Mouse (Mus musculus): Measurements from ENCODE around the gene Gprc5c. TPM values are rescaled to one million over a fixed set of nuclear protein-coding genes. Genes with fewer than 3 reads are reported as not detected.

Gene Gprc5c
- total RNA-seq (2021) = 10 to 100 TPM; 11.9 to 12.1 TPM

DNA sequence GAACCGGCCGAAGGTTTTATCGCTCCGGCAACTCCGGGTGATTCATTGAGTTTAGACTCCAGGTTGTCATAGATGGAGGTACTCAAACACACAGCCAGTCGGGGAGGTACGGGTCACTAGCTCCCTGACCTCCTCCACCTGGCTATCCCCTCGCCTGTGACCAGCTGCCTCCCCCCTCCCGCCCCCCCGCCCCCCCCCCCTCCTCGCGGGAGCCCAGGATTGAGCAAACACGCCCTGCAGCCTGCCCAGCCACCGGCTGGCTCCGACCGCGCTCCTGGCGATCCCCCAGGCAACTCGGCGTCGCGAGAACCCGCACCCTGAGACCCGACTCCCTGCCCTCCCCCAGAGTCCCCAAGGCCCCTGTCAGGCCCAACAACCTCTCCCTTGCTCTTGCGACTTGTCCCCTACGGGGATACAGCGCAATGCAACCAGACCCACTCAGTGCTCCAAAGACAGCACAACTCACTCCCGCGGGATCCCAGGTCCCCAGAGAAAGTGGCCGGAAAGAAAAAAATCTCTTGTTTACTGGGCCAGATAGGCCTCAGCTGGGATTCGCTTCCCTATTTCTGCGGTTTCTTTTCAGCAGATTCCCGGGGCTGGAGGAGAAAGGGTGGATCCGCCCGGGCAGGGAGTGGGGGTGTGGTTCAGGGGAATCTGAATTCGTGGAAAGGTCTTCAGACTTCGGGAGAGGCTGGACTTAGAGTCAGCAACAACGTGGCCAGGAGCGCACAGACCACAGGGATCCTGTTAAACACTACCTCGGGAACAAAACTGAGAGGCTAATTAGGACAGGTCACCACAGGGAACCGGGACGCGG is at the start of gene Gprc5c:
Gene Gprc5c (plus strand): TSS at position 701 of the 817 bp plus-strand sequence.
- peak; percentile 57 for DNase-seq

DNA sequence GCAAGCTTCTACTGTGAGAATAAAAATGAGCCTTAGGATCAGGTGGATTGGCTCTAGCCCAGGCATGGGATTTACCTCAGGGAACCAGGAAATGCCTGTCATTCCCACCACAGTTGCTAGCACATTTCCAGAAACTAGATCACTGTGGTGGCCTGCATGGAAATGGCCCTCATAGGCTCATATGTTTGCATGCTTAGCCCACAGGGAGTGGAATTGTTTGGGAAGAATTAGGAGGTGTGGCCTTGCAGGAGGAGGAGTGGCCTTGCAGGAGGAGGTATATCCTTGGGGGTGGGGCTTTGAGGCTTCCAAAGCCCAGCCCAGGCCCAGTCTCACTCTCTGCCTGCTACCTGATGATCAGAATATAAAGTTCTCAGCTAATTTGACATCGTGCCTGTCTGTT is 49.0 kb upstream of the Gprc5c start:
- DNase-seq = no peak

DNA sequence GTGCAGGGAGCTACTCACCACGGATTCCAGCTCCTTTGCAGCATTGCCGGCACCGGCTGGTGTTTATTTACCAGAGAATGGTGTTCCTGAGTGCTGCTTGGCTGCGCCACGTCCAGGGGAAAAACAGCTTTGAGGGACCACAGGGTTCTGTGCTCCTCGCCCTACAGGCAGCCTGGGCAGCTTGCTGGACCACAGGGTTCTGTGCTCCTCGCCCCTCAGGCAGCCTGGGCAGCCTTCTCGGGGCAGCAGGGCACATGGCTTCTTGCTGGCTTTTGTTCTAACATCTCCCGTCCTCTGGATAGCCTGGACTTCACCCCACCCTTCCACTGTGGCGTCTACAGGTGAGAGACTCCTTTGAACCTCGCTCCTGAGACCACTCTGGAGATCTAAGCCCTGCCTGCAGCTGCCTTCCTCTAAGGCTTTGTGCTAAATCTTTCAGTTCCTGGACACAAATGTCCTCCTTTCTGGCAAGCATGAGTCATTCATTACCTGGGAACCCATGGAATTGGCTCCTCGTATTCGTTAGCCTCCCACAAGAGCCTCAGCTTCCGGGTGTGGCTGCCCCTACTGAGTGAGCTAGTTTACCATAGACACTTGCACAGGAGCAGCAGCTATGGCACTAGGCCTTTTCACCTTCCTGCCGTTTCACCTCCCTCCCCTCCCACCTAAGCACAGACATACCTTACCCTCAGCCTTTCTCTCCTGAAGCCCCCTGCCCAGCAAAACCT is 48.2 kb upstream of the Gprc5c start:
- no peak for DNase-seq

DNA sequence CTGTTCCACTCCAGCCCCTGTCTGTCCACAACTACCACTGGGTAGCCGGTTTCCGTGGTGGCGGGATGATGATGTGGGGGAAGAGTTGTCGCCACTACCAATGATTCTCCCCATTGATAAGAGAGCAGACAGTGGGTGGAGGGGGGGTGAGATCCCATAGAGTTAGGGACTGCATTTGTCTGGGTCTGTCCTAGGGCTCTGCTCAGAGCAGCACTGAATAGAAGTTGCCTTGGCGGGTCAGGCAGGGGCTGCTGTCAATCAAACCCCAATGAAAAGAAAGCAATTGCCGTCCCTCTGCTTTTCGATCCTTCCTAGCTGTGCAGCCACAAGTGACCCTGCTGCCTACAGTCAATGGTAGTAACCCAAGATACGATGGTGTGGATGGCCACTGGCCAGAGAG is 47.0 kb upstream of the Gprc5c start:
- no peak for DNase-seq

DNA sequence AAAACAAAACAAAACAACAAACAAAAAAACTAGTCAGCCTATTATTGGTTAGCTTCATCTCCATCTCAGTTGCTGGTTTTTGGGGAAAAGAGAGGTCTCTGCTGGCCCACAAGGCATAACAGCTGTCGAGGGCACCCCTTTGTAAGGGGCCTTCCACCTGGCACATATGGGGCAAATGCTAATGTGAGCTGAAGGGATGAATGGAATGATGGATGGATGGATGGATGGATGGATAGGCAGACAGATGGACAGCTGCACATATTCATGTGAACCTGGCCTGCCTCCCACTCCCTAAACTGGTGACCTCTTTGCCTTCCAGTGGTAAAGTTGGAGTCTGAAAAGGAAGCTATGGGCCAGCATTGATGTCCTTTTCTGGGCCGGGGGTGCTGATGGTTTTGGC is 43.9 kb upstream of the Gprc5c start:
- DNase-seq = no peak

DNA sequence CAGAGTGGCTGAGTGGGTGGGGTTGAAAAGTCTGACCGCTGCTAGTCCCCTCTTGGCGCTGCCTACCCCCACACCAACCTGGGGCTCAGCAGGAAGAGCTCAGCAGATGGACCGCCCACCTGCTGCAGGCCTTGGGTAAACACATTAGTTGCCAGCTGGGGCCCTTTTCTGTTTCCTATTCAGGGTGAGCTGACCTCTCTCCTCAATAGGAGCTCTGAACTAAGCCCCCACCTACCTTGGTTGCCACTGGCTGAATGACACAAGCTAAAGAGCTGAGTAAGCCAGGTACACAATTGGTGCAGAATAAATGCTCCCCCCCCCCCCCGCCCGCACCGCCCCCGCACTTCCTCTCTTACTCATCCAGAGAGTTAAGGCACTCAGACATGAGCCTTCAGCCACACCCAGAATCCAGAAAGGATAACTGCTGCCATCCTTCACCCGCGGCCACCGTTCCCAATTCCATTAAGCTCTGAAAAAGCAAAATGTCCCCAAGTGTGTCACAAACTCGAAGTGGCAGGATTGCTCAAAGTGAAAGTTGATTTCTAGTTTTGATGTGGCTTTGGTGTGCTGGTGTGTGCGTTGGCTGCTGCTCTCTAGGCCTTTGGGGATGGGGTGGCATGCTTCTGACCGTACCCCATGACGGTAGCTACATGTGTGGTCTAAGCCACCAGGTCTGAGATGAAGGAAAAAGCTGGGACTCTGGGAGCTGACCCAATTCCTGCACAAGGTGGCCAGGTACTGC is 43.1 kb upstream of the Gprc5c start:
- DNase-seq = no peak

DNA sequence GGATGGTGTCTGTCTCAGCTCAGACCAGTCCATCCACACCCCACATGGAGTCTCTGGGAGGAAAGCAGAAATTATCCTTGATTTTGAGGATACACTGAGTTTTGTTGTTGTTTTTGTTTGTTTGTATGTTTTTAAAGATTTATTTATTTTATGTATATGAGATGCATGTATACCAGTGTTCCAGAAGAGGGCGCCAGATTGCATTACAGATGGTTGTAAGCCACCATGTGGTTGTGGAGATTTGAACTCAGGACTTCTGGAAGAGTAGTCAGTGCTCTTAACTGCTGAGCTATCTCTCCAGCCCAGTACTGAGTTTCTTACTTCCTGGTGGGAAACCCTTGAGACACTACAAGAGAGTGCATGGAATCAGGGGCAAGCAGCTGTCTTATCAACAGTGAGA is 41.6 kb upstream of the Gprc5c start:
- no peak for DNase-seq

DNA sequence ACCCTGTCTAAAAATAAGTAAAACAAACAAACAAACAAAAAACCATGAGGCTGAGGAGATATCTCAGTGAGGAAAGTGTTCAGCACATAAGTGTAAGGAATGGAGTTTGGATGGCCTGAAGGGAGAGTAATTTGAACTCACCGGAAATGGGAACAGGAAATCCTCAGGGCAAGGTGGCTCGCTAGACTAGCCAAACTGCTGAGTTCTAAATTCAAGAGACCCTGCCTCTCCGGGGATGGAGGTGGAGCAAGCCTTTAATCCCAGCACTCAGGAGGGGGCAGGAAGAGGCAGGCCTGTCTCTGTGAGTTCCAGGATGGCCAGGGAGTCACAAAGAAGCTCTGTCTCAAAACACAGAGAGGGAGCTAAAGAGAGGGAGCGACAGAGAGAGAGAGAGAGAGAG is 40.6 kb upstream of the Gprc5c start:
- no peak for DNase-seq

DNA sequence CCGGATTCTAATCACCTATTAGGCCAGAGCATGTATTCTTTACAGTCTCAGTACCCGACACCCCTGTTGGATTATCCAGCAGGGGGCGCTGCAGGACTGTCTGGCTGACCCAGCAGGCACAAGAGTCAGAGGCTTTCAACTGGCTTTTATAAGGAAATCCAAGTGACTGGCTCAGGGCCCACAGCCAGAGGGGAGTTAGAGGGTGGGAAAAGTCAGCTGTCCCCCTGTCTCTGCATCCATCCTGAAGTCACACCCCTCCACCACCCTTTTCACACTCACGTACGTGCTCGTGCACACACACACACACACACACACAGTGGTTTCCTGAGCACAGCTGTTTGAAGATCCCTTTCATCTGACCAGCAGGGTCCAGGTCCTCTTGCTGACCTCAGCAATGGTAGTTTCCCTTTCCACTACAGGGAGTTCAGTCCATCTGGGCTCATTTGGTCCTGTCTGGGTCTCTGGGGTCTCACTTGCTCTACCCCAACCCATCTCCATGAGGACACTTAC is 38.2 kb upstream of the Gprc5c start:
- DNase-seq = peak; percentile 96

DNA sequence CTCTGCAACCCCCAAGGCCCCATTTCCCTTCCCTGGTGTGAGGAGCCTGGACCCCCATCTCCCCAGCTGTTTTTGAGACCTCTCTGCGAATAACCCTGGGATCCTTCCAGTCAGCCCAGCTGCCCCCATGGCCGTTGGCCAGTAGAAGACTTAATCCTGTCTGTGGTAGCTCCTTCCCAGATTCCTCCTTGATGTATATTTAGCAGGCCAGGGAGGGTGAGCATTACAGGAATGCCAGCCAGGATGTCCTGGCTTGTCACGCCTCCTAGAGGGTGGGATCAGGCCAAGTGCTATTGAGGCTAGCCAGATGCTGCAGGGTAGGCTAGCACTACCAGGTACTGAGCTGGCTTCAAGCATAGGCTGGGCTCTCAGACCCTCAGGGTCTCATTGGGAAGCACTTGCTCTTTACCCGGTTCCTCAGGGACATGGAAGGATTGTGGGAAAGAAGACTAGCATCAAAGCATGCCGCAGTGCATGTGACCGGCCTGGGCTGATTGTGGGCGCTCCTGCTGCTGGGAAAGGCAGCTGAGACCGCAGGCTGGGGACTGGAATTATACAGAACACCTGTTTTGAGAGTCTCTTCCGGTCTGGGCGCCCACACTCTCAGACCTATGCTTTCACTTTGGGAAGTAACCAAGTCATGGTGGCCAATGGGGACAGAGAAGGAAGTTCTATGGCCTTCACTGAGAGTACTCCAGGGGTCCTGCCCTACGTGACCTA is 35.9 kb upstream of the Gprc5c start:
- DNase-seq = peak; percentile 21

DNA sequence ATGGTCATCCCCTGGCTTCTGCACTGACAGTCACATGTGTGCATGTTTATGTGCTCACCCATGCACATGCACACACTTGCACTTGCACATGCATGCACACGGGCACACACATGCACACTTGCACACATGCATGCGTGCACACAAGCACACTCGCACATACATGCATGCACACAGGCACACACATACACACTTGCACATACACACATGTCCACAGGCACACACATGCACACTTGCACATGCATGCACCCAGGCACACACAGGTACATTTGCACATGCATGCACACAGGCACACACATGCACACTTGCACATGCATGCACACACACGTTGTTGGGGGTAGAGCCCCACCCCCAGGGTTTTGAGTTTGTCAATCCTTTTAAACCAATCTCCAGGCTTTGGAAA is 34.0 kb upstream of the Gprc5c start:
- no peak for DNase-seq

DNA sequence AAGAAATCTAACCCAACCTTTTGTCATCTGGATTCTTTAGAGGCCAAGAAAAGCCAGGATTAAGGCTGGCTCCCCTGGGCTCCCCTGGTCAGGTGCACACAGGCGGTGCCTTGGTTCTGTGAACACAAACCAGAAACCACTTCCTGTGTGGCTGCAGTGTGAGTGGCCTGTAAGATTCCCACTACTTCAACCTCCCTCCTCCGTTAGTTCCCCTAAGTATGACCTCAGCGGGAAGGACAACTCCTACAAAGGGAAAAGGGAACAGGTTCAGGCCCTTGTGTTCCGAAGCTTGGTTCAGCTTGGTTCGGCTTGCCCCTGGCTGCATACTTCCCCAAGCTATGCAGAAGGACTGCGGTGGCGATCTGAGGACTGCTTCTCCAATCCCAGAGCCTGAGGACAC is 32.8 kb upstream of the Gprc5c start:
- no peak for DNase-seq

DNA sequence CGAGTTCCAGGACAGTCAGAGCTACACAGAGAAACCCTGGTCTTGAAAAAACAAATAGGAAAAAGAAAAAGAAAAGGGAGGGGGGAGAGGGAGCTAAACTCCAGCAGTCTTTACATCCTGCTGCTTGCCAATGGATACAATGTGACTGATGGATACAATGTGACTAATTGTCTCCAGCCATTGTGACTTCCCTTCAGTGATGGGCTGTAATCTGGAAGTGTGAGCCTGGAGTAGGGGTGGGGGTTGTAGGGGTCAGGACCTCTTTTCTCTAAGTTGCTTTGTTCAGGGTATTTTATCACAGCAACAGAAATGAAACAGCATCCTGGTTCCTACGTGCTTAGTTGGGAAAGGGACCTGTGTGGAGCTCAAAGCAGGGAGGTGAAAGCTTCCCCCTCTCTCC is 31.8 kb upstream of the Gprc5c start:
- DNase-seq = no peak

DNA sequence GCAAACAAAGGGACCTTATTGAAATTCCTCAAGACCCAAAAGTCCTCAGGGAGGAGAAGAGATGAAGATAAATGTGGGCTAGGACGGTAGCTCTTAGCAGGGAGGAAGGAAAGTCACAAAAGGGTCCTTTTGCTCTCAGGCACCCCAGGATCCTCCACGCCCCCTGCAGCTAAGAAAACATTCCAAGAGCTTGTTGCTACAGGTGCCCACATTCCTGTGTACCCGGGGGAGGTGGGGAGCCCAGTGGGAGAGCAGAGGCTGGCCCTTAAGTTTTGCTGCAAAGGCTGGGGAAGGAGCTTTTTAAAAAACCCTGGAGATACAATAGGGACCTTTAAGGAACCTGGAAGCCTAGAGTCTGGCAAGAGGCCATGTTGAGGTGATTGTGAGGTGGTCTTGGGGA is 30.5 kb upstream of the Gprc5c start:
- no peak for DNase-seq

DNA sequence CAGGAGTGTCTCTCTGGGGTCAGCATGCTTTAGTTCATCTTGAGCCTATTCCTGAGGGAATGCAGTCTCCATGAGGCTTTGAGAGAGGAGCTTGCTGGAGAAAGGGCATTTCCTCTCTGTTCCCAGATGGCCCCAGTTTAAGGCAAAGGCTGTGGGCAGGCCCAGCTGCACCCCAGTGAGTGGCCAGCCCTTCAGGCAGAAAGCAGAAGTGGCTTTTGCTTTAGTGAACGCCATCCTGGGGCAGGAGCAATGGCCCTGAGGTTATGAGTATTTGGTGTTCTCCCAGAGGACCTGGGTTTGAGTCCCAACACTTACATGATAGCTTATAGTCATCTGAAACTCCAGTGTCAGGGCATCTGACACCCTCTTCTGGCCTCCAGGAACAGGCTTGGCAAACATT is 29.6 kb upstream of the Gprc5c start:
- DNase-seq = no peak

DNA sequence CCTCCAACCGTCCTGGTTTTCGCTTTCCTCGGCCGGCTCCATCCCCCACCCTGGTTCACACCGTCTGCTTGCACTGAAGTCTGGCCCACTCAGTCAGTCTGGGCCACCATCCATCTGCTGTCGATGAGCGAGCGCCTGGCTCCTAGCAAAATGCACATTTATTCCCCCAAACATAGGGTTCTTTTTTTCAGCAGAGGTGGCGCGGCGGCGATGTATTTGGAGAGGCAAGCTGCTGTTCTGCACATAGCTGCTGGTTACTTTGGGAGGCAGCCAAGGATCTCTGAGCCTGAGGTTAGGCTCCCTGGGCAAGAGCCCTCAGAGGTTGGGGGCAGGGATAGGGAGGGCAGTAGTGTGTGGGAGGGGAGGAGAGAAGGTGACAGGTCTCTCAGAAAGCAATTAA is 28.2 kb upstream of the Gprc5c start:
- DNase-seq = peak; percentile 52

DNA sequence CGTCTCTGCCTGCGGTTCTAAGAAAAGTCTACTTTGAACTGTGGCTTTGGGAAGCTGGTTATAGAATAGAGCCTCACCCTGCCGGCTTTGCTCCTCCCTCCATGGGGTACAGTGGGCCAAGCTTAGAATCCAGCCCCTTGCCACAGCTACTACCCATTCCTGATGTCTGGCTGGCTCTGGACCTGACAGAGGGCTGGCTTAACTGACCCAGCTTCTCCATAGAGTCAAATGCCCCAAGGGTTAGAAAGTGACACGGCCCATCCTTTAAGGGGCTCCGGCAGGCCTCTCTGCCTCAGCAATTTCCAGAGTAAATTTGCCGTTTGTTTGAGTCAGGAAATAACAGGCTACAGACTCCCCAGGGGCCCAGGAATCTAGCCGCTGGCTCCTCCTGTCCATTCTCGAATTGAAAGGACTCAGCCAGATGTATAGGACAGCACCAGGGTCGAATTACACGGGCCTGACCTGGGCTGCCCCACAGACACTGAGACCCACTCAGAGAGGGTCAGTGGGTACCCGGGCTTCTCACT is 27.7 kb upstream of the Gprc5c start:
- DNase-seq = no peak

DNA sequence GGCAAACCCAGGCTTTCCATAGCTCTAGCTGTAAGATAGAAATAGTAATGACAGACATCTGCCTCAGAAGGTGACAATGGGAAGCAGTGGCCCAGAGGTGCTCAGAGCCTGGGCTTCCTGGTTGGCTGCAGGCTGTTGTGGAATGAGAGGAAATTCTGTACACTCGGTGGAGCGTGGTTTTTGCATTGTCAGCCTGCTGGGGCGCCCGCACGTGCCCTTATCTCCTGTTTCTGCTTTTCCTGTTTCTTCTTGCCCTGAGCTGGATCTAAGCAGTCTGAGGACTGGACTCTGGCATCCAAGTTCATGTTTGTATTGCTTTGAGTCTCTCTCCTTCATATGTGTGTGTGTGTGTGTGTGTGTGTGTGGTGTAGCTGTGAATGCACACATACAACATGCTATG is 24.3 kb upstream of the Gprc5c start:
- no peak for DNase-seq

DNA sequence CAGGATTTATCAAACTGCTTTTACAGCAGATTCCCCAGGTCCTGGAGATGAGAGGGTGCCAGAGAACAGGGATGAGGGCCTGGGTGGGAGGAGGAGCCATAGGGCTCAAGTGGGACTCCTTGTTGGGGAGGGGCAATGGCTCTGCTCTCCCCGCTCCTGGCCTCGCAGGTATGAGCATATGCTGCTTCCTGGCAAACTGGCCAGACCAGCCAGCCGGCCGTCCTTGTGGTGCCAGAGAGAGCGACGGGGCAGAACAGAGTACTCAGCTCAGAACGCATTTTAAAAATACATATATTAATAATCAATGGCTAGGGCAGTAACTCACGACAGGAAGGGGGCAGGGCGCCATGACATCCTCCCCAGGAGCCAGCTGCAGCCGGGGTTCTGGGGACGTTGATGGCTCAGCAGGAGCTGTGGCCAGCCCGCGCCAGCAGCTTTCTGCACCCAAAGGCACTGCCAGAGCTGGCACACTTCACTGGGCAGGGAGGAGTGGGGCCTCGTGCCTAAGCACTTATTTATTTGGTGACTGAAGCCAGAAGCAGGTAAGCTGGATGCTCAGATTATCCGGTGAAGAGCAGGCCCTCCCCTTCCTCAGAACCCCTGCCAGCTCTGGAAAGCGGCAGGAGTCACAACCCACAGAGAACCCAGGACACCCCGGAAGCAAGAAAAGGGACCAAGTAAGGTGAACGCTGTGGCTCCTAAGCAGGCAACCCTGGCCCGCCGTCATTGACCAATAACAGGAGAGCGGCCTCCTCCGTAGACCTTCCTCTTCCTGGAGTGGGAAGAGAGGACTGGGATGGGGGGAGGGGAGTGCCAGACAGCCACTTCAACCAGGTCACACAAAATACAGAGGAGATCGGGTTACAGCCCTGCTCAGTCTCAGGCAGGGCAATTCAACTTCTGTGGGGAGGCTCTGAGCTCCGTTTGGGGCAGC is 21.2 kb upstream of the Gprc5c start:
- peak; percentile 76 for DNase-seq

DNA sequence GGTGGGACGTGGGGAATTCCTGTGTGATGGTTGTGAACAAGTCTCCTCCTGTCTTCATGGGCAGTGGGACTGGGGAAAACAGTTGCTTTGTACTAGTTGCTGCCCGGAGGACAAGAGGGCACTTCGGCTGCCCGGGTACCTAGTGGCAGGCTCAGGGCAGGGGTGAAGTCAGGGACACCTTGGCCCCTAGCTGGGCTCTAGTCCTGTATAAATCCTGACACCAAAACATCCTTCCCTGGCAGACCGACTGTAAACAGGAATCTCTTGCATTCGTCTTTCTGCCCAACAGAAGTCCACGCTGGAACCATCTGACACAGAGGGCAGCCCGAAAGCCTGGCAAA is 20.5 kb upstream of the Gprc5c start:
- no peak for DNase-seq

DNA sequence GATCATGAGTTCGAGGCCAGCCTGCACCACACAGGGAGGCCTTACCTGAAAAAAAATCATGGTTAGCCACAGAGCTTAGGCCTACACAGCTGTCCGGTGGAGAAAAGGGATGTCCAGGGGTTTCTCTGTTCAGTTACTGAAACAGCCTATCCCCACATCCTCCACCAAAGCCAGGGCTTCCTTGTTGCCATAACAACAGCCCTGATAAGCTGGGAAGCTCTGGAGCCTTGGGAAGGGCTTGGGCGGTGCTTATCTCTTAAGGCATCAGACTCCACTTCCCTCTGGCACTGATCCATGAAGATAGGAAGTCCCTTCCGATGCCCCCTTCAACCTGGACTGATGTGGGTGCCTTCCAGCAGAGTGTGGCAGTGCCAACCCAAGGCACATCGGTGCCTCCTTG is 17.8 kb upstream of the Gprc5c start:
- no peak for DNase-seq

All from heart, postnatal 4 days (tissue).